Comparison of ENCODE assay signal across 19 mouse cellular contexts in the genomic region with DNA sequence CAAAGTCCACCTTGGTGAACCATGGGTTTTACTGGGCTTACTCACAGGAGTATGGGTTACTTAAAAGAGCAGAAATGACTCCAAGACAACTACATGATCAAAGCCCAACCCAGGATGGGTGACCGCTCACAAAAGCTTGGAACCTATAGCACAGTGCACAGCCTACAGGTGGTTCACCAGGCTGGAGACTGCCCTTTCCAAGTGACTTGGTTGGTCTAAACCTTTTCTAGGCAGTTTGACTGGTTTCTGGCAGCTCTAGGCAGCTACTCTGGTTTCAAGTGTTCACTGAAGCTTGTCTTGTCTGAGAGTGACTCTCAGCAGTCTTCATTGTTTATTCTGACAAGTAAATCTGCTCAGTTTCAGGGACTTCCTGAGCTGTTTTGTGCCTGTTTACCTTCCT. TPM values are rescaled to one million over a fixed set of nuclear protein-coding genes. Genes with fewer than 3 reads are reported as not detected.
DNase-seq lines count a peak whose midpoint lies in the region; ATAC-seq and TF ChIP-seq lines count a peak whose summit lies in the region.
"Had no signal": no experiment of that assay in that cellular context is flagged by ENCODE, and none has a peak within 500 bp of the region (broad histone marks: within the 10 kb centered on the region; RNA-seq: fewer than 3 reads in every experiment).

No protein-coding gene starts in this region.

- H3K79me2 ChIP-seq in heart, adult 2 months (replicated peaks; ENCODE audit: control insufficient read depth, insufficient read depth, low read length), result no peaks in the 10 kb centered on the region

- H3K9me3 ChIP-seq in heart, embryonic 15.5 days (replicated peaks), result no peaks in the 10 kb centered on the region
- H3K9me3 ChIP-seq in lung, embryonic 15.5 days, result no peaks in the 10 kb centered on the region
- H3K9me3 ChIP-seq: embryonic facial prominence, embryonic 10.5 days; hindbrain, embryonic 15.5 days had no signal

- DNase-seq in heart, adult 2 months, result no peak
- DNase-seq in heart, adult 8-10 months (ENCODE audit: low spot score), result no peak
- DNase-seq in heart, postnatal 4 days, result no peak
- DNase-seq in lung, postnatal 4 days, result no peak
- DNase-seq: adrenal gland, adult 2 months; adrenal gland, postnatal 25 days; cerebellum, adult 2 months; cerebellum, postnatal 10 days; forebrain, postnatal 0 days; gastrocnemius, postnatal 25 days; kidney, adult 2 months had no signal

- H3K4me2 ChIP-seq in heart, embryonic 15.5 days, result no peak overlapping the region
- no peak overlapping the region for H3K4me2 ChIP-seq in lung, embryonic 15.5 days
- H3K4me2 ChIP-seq: forebrain, embryonic 13.5 days; hindbrain, embryonic 15.5 days had no signal

- TF ChIP-seq CTCF in heart, adult 2 months (IDR thresholded peaks at IDR 0.05), result no peak

- no peak for TF ChIP-seq POLR2A in heart, adult 2 months (IDR thresholded peaks at IDR 0.05; ENCODE audit: insufficient read depth, low read depth, low read length)

- H3K27me3 ChIP-seq in heart, adult 2 months (ENCODE audit: control insufficient read depth, insufficient read depth, low read length), result no peaks in the 10 kb centered on the region
- no peaks in the 10 kb centered on the region for H3K27me3 ChIP-seq in heart, embryonic 15.5 days
- H3K27me3 ChIP-seq in lung, embryonic 15.5 days, result no peaks in the 10 kb centered on the region
- H3K27me3 ChIP-seq: CH12.LX; forebrain, embryonic 13.5 days; hindbrain, embryonic 15.5 days; Patski had no signal

- no peak overlapping the region for H3K4me3 ChIP-seq in heart, adult 2 months
- H3K4me3 ChIP-seq in heart, embryonic 15.5 days, result no peak overlapping the region
- no peak overlapping the region for H3K4me3 ChIP-seq in lung, embryonic 15.5 days
- no peak overlapping the region for H3K4me3 ChIP-seq in brown adipose tissue, adult 24 weeks (ENCODE audit: insufficient read depth, low read depth, low read length)
- H3K4me3 ChIP-seq: embryonic facial prominence, embryonic 10.5 days; forebrain, embryonic 13.5 days; hindbrain, embryonic 15.5 days had no signal

- intact Hi-C loops in heart, adult 2 months (cut with DNase I), result no loop called here

- no peak for TF ChIP-seq EP300 in heart, adult 2 months (IDR thresholded peaks at IDR 0.05; ENCODE audit: insufficient read depth, low read depth, low read length)

- peak overlapping the region; percentile 78 for H3K27ac ChIP-seq in heart, adult 2 months
- peak overlapping the region; percentile 81; the same call in 1 of the 2 replicates for H3K27ac ChIP-seq in heart, embryonic 15.5 days
- H3K27ac ChIP-seq in lung, embryonic 15.5 days, result peak overlapping the region; percentile 75; the same call in 1 of the 2 replicates
- peak overlapping the region; percentile 85 for H3K27ac ChIP-seq in brown adipose tissue, adult 24 weeks (replicated peaks; ENCODE audit: low read depth, low read length)
- H3K27ac ChIP-seq: forebrain, embryonic 13.5 days; hindbrain, embryonic 15.5 days had no signal

- H3K9ac ChIP-seq in heart, adult 2 months (ENCODE audit: low read depth, low read length), result no peak overlapping the region
- no peak overlapping the region for H3K9ac ChIP-seq in heart, embryonic 15.5 days
- H3K9ac ChIP-seq in lung, embryonic 15.5 days, result no peak overlapping the region
- H3K9ac ChIP-seq: forebrain, embryonic 13.5 days; forebrain, postnatal 0 days; hindbrain, embryonic 15.5 days had no signal

- ATAC-seq in heart, embryonic 15.5 days (replicated peaks; ENCODE audit: insufficient number of reproducible peaks, insufficient read depth, low FRiP score, low read depth), result no peak
- no peak for ATAC-seq in lung, embryonic 15.5 days (ENCODE audit: borderline replicate concordance, extremely low read depth, low FRiP score, low TSS enrichment)
- ATAC-seq: forebrain, embryonic 13.5 days; forebrain, postnatal 0 days; Patski had no signal

- H3K4me1 ChIP-seq in heart, adult 2 months (ENCODE audit: control insufficient read depth, insufficient read depth, low read length), result peaks cover 8% of the 10 kb centered on the region
- H3K4me1 ChIP-seq in heart, embryonic 15.5 days (replicated peaks), result peaks cover 23% of the 10 kb centered on the region
- peaks cover 7% of the 10 kb centered on the region for H3K4me1 ChIP-seq in lung, embryonic 15.5 days
- peaks cover 3% of the 10 kb centered on the region; the same call in 1 of the 2 replicates for H3K4me1 ChIP-seq in brown adipose tissue, adult 24 weeks (ENCODE audit: control insufficient read depth, insufficient read depth, insufficient read length, low read length)
- H3K4me1 ChIP-seq: hindbrain, embryonic 15.5 days had no signal

- 100% methylated on average over 1 of the region's 1 CpGs for WGBS in heart, adult 2 months
- WGBS in heart, embryonic 15.5 days, result 100% methylated on average over 1 of the region's 1 CpGs
- 100% methylated on average over 1 of the region's 1 CpGs for WGBS in lung, embryonic 15.5 days

- no peaks in the 10 kb centered on the region; the same call in 1 of the 2 replicates for H3K36me3 ChIP-seq in heart, adult 2 months (ENCODE audit: control insufficient read depth, insufficient read depth, low read length)
- H3K36me3 ChIP-seq in heart, embryonic 15.5 days, result no peaks in the 10 kb centered on the region
- H3K36me3 ChIP-seq in lung, embryonic 15.5 days, result no peaks in the 10 kb centered on the region
- H3K36me3 ChIP-seq: embryonic facial prominence, embryonic 10.5 days; hindbrain, embryonic 15.5 days had no signal

RNA-seq across cellular contexts. Expression of gene Pecam1, which starts 20.8 kb away (rescaled TPM):
- total RNA-seq in heart, adult 2 months (2021), result 100 to 1,000 TPM; 114 to 123 TPM
- polyA plus RNA-seq in heart, adult 2 months (2012; rRNA removed), result 78.3 and 130 TPM in 2 replicates
- total RNA-seq in heart, adult 8-10 months (2022), result 100 to 1,000 TPM in 3 of 4 experiments, 10 to 100 TPM in 1; 97.3 to 119 (median 109) TPM
- polyA plus RNA-seq in heart, embryonic 15.5 days (2015; fragmentation: Nextera tagmentation; extraction: Ambion mirVana), result 69.2 and 78.7 TPM in 2 replicates
- total RNA-seq in heart, postnatal 4 days (2021), result 100 to 1,000 TPM; 183 TPM
- 109 and 117 TPM in 2 replicates for polyA plus RNA-seq in lung, embryonic 15.5 days (2015; fragmentation: Nextera tagmentation; extraction: Ambion mirVana)
- 31.7 and 54.7 TPM in 2 replicates for polyA plus RNA-seq in brown adipose tissue, adult 24 weeks (2012; ENCODE audit: insufficient read depth, insufficient read length, missing spikeins)

RNA-seq across cellular contexts. Expression of gene Milr1, which starts 21.4 kb away (rescaled TPM):
- 1 to 10 TPM in 1 of 2 experiments, under 1 TPM in 1; 0.93 to 1.4 TPM for total RNA-seq in heart, adult 2 months (2021)
- polyA plus RNA-seq in heart, adult 2 months (2012; rRNA removed), result 0.29 and 0.56 TPM in 2 replicates
- 1 to 10 TPM in 1 of 4 experiments, under 1 TPM in 3; 0.22 to 1.5 (median 0.74) TPM for total RNA-seq in heart, adult 8-10 months (2022)
- polyA plus RNA-seq in heart, embryonic 15.5 days (2015; fragmentation: Nextera tagmentation; extraction: Ambion mirVana), result 0.88 and 2.6 TPM in 2 replicates
- under 1 TPM; 0.55 to 0.86 TPM for total RNA-seq in heart, postnatal 4 days (2021)
- polyA plus RNA-seq in lung, embryonic 15.5 days (2015; fragmentation: Nextera tagmentation; extraction: Ambion mirVana), result 1.5 and 2.4 TPM in 2 replicates
- 0.95 TPM in 1 of 2 replicates, not detected in the other for polyA plus RNA-seq in brown adipose tissue, adult 24 weeks (2012; ENCODE audit: insufficient read depth, insufficient read length, missing spikeins)
- total RNA-seq: forebrain, postnatal 0 days; gastrocnemius, postnatal 25 days had no signal
- polyA plus RNA-seq: adrenal gland, adult 2 months had no signal

RNA-seq across cellular contexts. Expression of gene Polg2, which starts 49.7 kb away (rescaled TPM):
- 1 to 10 TPM; 3.7 to 4.2 TPM for total RNA-seq in heart, adult 2 months (2021)
- polyA plus RNA-seq in heart, adult 2 months (2012; rRNA removed), result 2.7 and 3.8 TPM in 2 replicates
- total RNA-seq in heart, adult 8-10 months (2022), result 1 to 10 TPM; 4.2 to 4.9 (median 4.6) TPM
- polyA plus RNA-seq in heart, embryonic 15.5 days (2015; fragmentation: Nextera tagmentation; extraction: Ambion mirVana), result 6.6 and 9.0 TPM in 2 replicates
- 1 to 10 TPM; 3.1 to 3.4 TPM for total RNA-seq in heart, postnatal 4 days (2021)
- polyA plus RNA-seq in lung, embryonic 15.5 days (2015; fragmentation: Nextera tagmentation; extraction: Ambion mirVana), result 10.1 and 11.2 TPM in 2 replicates
- polyA plus RNA-seq in brown adipose tissue, adult 24 weeks (2012; ENCODE audit: insufficient read depth, insufficient read length, missing spikeins), result 4.6 and 5.1 TPM in 2 replicates

RNA-seq across cellular contexts. Expression of gene Ddx5, which starts 59.3 kb away (rescaled TPM):
- total RNA-seq in heart, adult 2 months (2021), result 100 to 1,000 TPM; 328 to 354 TPM
- polyA plus RNA-seq in heart, adult 2 months (2012; rRNA removed), result 202 and 306 TPM in 2 replicates
- total RNA-seq in heart, adult 8-10 months (2022), result 100 to 1,000 TPM; 247 to 395 (median 323) TPM
- 192 and 209 TPM in 2 replicates for polyA plus RNA-seq in heart, embryonic 15.5 days (2015; fragmentation: Nextera tagmentation; extraction: Ambion mirVana)
- 100 to 1,000 TPM; 561 to 583 TPM for total RNA-seq in heart, postnatal 4 days (2021)
- polyA plus RNA-seq in lung, embryonic 15.5 days (2015; fragmentation: Nextera tagmentation; extraction: Ambion mirVana), result 357 and 378 TPM in 2 replicates
- polyA plus RNA-seq in brown adipose tissue, adult 24 weeks (2012; ENCODE audit: insufficient read depth, insufficient read length, missing spikeins), result 337 and 404 TPM in 2 replicates

RNA-seq across cellular contexts. Expression of gene Cep95, which starts 59.4 kb away (rescaled TPM):
- 1 to 10 TPM; 4.9 to 6.0 TPM for total RNA-seq in heart, adult 2 months (2021)
- 2.7 and 5.3 TPM in 2 replicates for polyA plus RNA-seq in heart, adult 2 months (2012; rRNA removed)
- total RNA-seq in heart, adult 8-10 months (2022), result 1 to 10 TPM; 3.3 to 6.1 (median 5.3) TPM
- 12.7 and 14.8 TPM in 2 replicates for polyA plus RNA-seq in heart, embryonic 15.5 days (2015; fragmentation: Nextera tagmentation; extraction: Ambion mirVana)
- 1 to 10 TPM; 6.8 to 9.3 TPM for total RNA-seq in heart, postnatal 4 days (2021)
- 18.3 and 21.7 TPM in 2 replicates for polyA plus RNA-seq in lung, embryonic 15.5 days (2015; fragmentation: Nextera tagmentation; extraction: Ambion mirVana)
- 3.4 and 13.9 TPM in 2 replicates for polyA plus RNA-seq in brown adipose tissue, adult 24 weeks (2012; ENCODE audit: insufficient read depth, insufficient read length, missing spikeins)
